Mouse (Mus musculus) megakaryocyte, embryonic 14.5 days (primary cell): ENCODE results near the gene Slc44a3. TPM values are rescaled to one million over a fixed set of nuclear protein-coding genes. Genes with fewer than 3 reads are reported as not detected.

Experiments used
- H3K27me3 ChIP-seq: replicated peaks from 2 replicates; pipeline ENCODE3; 2012; ENCODE audit warnings: inconsistent platforms
- H3K36me3 ChIP-seq: replicated peaks from 2 replicates; pipeline ENCODE3; 2012; ENCODE audit warnings: low read length, inconsistent platforms, mixed read lengths
- H3K4me1 ChIP-seq: 2 replicates; pipeline ENCODE4 v1.6.1; 2012; ENCODE audit warnings: inconsistent platforms
- H3K4me3 ChIP-seq: replicated peaks from 2 replicates; pipeline ENCODE3; 2012; ENCODE audit warnings: moderate library complexity, mild to moderate bottlenecking, inconsistent platforms
- H3K9me3 ChIP-seq: 2 replicates; pipeline ENCODE4 v1.6.1; 2012; ENCODE audit warnings: inconsistent platforms
- FLI1 ChIP-seq: IDR thresholded peaks from 2 replicates; pipeline ENCODE4 v1.6.1; 2012; ENCODE audit warnings: low read length, inconsistent platforms, mixed read lengths
- GATA1 ChIP-seq: IDR thresholded peaks from 3 replicates; pipeline ENCODE4 v1.6.1; 2012; ENCODE audit warnings: mixed read lengths, low read length, inconsistent platforms, borderline replicate concordance
- polyA plus RNA-seq: library from polyadenylated mRNA; stranded (reverse); fragments of >175 nt; gene quantifications from 2 replicates; pipeline ENCODE4 v1.2.3, GENCODE M21; 2012; ENCODE audit warnings: low replicate concordance; ENCODE audit not compliant: insufficient read depth

Gene Slc44a3
- polyA plus RNA-seq, 1 experiment: not detected

GRCm38 (mm10) chr3:121448029-121448468 is 84.2 kb downstream of the Slc44a3 start:
- peaks cover 13% of the 10 kb centered on the region for H3K36me3 ChIP-seq
- H3K9me3 ChIP-seq: no peaks in the 10 kb centered on the region
- TF ChIP-seq GATA1 (no peak), FLI1 (no peak)
- no peak overlapping the region for H3K4me3 ChIP-seq
- peaks cover 18% of the 10 kb centered on the region for H3K4me1 ChIP-seq
- H3K27me3 ChIP-seq: no peaks in the 10 kb centered on the region

GRCm38 (mm10) chr3:121446454-121446853 is 85.8 kb downstream of the Slc44a3 start:
- Histone ChIP-seq H3K4me1 (peaks cover 30% of the 10 kb centered on the region), H3K36me3 (peaks cover 12% of the 10 kb centered on the region), H3K27me3 (no peaks in the 10 kb centered on the region), H3K9me3 (no peaks in the 10 kb centered on the region), H3K4me3 (no peak overlapping the region)
- TF ChIP-seq GATA1: no peak
- TF ChIP-seq FLI1: no peak

DNA sequence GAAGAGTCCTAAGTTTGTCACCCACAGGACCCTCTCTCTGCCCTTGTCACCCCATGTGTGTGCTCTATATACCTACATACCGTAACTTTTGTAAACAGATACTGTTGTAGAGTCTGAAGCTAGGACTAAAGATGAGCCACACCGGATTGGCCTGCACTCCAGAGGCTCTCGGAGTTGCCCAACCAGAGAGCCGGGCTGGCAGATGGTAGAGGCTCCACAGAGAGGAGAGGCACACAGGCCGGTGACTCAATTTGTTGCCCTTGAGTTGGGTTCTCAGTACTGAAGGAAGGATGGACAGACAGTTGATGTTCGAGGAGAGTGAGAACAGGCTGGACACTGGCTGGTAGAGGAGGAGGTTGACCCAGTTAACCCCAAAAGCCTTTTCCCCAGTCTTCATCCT is 87.8 kb downstream of the Slc44a3 start:
- TF ChIP-seq FLI1 (no peak), GATA1 (no peak)
- Histone ChIP-seq H3K27me3 (no peaks in the 10 kb centered on the region), H3K9me3 (no peaks in the 10 kb centered on the region), H3K4me3 (no peak overlapping the region), H3K4me1 (peaks cover 30% of the 10 kb centered on the region), H3K36me3 (peaks cover 5% of the 10 kb centered on the region)

- Histone ChIP-seq H3K4me3 (no peak overlapping the region), H3K27me3 (no peaks in the 10 kb centered on the region), H3K9me3 (no peaks in the 10 kb centered on the region), H3K36me3 (peaks cover 5% of the 10 kb centered on the region), H3K4me1 (peaks cover 30% of the 10 kb centered on the region)
- TF ChIP-seq FLI1 (no peak), GATA1 (no peak)
Observed at GRCm38 (mm10) chr3:121443861-121444271, 88.3 kb downstream of the Slc44a3 start.

DNA sequence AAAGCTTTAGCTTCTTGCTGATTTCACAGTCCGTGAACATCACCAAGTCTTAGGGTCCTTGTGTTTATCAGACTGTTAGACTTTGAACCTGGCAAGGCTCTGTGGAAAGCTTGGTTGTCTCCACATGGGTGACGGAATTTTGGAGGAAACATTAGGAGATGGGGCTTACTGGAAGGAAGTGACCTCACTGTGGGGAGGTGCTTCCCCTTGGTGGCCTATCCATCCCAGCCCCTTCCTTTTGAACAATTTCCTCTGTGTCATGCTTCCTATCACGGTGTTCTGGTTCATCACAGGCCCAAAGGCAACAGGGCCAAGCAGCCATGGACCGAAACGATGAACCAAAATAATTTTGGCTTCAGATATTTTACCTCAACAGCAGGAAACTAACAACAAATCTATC is 89.9 kb downstream of the Slc44a3 start:
- TF ChIP-seq FLI1 (no peak), GATA1 (no peak)
- H3K4me1 ChIP-seq: peaks cover 35% of the 10 kb centered on the region
- H3K9me3 ChIP-seq: no peaks in the 10 kb centered on the region
- H3K27me3 ChIP-seq: peaks cover 2% of the 10 kb centered on the region
- peaks cover 5% of the 10 kb centered on the region for H3K36me3 ChIP-seq
- no peak overlapping the region for H3K4me3 ChIP-seq

DNA sequence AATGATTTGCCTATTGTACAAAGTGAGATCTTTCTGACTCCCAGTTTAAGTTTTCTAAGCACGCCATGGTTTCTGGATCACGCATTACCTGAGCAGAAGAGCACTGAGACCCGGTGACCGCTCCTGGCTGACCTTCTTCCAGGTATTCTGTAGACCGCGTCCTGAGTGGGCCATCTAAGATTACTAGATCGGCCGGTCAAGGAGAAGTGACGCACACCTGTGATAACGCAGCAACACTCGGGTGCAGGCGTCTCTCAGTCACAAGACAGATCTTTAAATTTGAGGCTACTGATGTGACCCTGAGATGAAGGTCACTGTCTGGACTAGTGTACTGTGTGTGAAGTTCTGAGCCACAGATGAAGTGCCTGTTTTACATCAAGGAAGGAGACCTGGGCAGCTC is 90.7 kb downstream of the Slc44a3 start:
- Histone ChIP-seq H3K36me3 (peaks cover 5% of the 10 kb centered on the region), H3K4me3 (no peak overlapping the region), H3K9me3 (no peaks in the 10 kb centered on the region), H3K4me1 (peaks cover 39% of the 10 kb centered on the region), H3K27me3 (peaks cover 2% of the 10 kb centered on the region)
- TF ChIP-seq GATA1 (no peak), FLI1 (no peak)

DNA sequence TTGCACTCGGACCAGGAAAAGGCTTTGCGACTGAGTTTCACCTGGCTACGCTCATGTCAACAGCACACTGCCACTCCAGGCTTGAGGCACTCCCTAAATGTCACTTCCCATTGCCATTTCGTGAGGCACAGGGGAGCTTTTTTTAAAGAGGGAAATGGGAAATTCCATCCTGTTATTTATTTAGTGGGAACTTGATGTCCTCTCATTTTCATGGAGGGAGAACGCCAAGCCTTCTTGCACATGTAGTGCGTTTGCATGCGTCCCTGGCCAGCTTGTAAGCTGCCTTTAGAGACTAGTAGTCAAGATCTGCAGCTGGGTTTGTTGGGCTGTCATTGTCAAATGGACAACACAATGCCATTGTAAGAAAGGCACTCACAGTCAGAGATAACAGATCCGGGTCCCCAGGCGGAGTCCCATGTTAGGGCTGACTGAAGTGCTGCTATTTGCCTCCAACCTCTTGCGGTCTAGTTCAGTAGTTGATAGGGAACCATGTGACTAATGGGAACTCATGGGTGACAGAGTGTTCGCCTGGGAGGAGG is 92.5 kb downstream of the Slc44a3 start:
- Histone ChIP-seq H3K36me3 (peaks cover 5% of the 10 kb centered on the region), H3K4me3 (no peak overlapping the region), H3K9me3 (no peaks in the 10 kb centered on the region), H3K4me1 (peaks cover 40% of the 10 kb centered on the region), H3K27me3 (peaks cover 2% of the 10 kb centered on the region)
- no peak for TF ChIP-seq GATA1
- TF ChIP-seq FLI1: no peak

- H3K4me1 ChIP-seq: peaks cover 35% of the 10 kb centered on the region
Observed at GRCm38 (mm10) chr3:121437996-121438395, 94.2 kb downstream of the Slc44a3 start.

GRCm38 (mm10) chr3:121437070-121437469 is 95.1 kb downstream of the Slc44a3 start:
- peaks cover 2% of the 10 kb centered on the region for H3K27me3 ChIP-seq
- TF ChIP-seq FLI1 (no peak), GATA1 (no peak)
- H3K4me3 ChIP-seq: no peak overlapping the region
- no peaks in the 10 kb centered on the region for H3K9me3 ChIP-seq
- H3K4me1 ChIP-seq: peaks cover 26% of the 10 kb centered on the region
- H3K36me3 ChIP-seq: no peaks in the 10 kb centered on the region

More at GRCm38 (mm10) chr3:121437996-121438395, 94.2 kb downstream of the Slc44a3 start:
- no peaks in the 10 kb centered on the region for H3K9me3 ChIP-seq
- H3K36me3 ChIP-seq: peaks cover 4% of the 10 kb centered on the region
- no peak overlapping the region for H3K4me3 ChIP-seq
- TF ChIP-seq FLI1: no peak
- no peak for TF ChIP-seq GATA1
- H3K27me3 ChIP-seq: peaks cover 2% of the 10 kb centered on the region

- H3K27me3 ChIP-seq: peaks cover 2% of the 10 kb centered on the region
- H3K36me3 ChIP-seq: no peaks in the 10 kb centered on the region
- peaks cover 28% of the 10 kb centered on the region for H3K4me1 ChIP-seq
- TF ChIP-seq FLI1 (no peak), GATA1 (no peak)
- H3K9me3 ChIP-seq: no peaks in the 10 kb centered on the region
- no peak overlapping the region for H3K4me3 ChIP-seq
Observed at GRCm38 (mm10) chr3:121435296-121435695, 96.9 kb downstream of the Slc44a3 start.

GRCm38 (mm10) chr3:121433968-121434533 is 98.2 kb downstream of the Slc44a3 start:
- Histone ChIP-seq H3K36me3 (no peaks in the 10 kb centered on the region), H3K9me3 (no peaks in the 10 kb centered on the region), H3K4me3 (no peak overlapping the region), H3K4me1 (peaks cover 28% of the 10 kb centered on the region), H3K27me3 (peaks cover 4% of the 10 kb centered on the region)
- TF ChIP-seq FLI1 (no peak), GATA1 (no peak)
